Mouse (Mus musculus) myocyte (in vitro differentiated cells): ENCODE measurements around the gene Amh. TPM values are rescaled to one million over a fixed set of nuclear protein-coding genes. Genes with fewer than 3 reads are reported as not detected.

Experiments used
- H3K27me3 ChIP-seq: one replicate; pipeline ENCODE4 v1.6.1; 2011; ENCODE audit not compliant: control insufficient read depth, insufficient read depth, insufficient read length
- H3K36me3 ChIP-seq: one replicate; pipeline ENCODE4 v1.6.1; 2011; ENCODE audit not compliant: control insufficient read depth, insufficient read depth
- H3K4me2 ChIP-seq: one replicate; pipeline ENCODE4 v1.6.1; 2011; ENCODE audit warnings: low read depth, control low read depth
- H3K4me3 ChIP-seq: one replicate; pipeline ENCODE4 v1.5.1; 2011; ENCODE audit warnings: mild to moderate bottlenecking, control low read depth, moderate library complexity
- H3K79me2 ChIP-seq: one replicate; pipeline ENCODE4 v1.6.1; 2011; ENCODE audit not compliant: control insufficient read depth, insufficient read depth
- H3ac ChIP-seq: one replicate; pipeline ENCODE4 v1.6.1; 2011; ENCODE audit not compliant: control insufficient read depth, insufficient read length
- CEBPB ChIP-seq: IDR thresholded peaks from 2 replicates; pipeline ENCODE4 v1.6.1; 2011; ENCODE audit warnings: mild to moderate bottlenecking, moderate library complexity; ENCODE audit not compliant: poor library complexity, insufficient read depth, severe bottlenecking
- E2F4 ChIP-seq: IDR thresholded peaks from one replicate; pipeline ENCODE4 v1.6.1; 2011; ENCODE audit warnings: mild to moderate bottlenecking, control low read depth, moderate library complexity; ENCODE audit not compliant: insufficient read depth
- MAX ChIP-seq: IDR thresholded peaks from one replicate; pipeline ENCODE4 v1.6.1; 2011; ENCODE audit warnings: low read depth, mild to moderate bottlenecking, control low read depth
- MYOD1 ChIP-seq, 3 experiments: IDR thresholded peaks; one replicate each; pipeline ENCODE4 v1.6.1; 2011; ENCODE audit warnings: control low read depth in 2 of 3, low read depth in 2 of 3, mild to moderate bottlenecking in 2 of 3, moderate library complexity in 1 of 3; ENCODE audit not compliant: insufficient read length in 2 of 3, control insufficient read depth in 1 of 3
- MYOG ChIP-seq, 3 experiments: IDR thresholded peaks; one replicate each; pipeline ENCODE4 v1.6.1; 2011; ENCODE audit warnings: control low read depth in 2 of 3, low read depth in 2 of 3, mild to moderate bottlenecking in 2 of 3; ENCODE audit not compliant: insufficient read length in 2 of 3, control insufficient read depth in 1 of 3, insufficient read depth in 1 of 3
- POLR2A ChIP-seq: IDR thresholded peaks from one replicate; pipeline ENCODE4 v1.6.1; 2011; ENCODE audit warnings: low read depth, mild to moderate bottlenecking, control low read depth, moderate library complexity; ENCODE audit not compliant: insufficient read length
- POLR2AphosphoS2 ChIP-seq: IDR thresholded peaks from one replicate; pipeline ENCODE4 v1.6.1; 2011; ENCODE audit warnings: low read depth, control low read depth; ENCODE audit not compliant: insufficient read length
- REST ChIP-seq: IDR thresholded peaks from one replicate; pipeline ENCODE4 v1.6.1; 2011; ENCODE audit warnings: mild to moderate bottlenecking, control low read depth, moderate library complexity; ENCODE audit not compliant: insufficient read depth, insufficient read length
- SRF ChIP-seq: IDR thresholded peaks from one replicate; pipeline ENCODE4 v1.6.1; 2011; ENCODE audit warnings: low read depth; ENCODE audit not compliant: control insufficient read depth, insufficient read length
- TCF12 ChIP-seq: IDR thresholded peaks from one replicate; pipeline ENCODE4 v1.6.1; 2011; ENCODE audit warnings: mild to moderate bottlenecking, control low read depth; ENCODE audit not compliant: poor library complexity, insufficient read depth, severe bottlenecking
- TCF3 ChIP-seq: IDR thresholded peaks from one replicate; pipeline ENCODE4 v1.6.1; 2011; ENCODE audit warnings: low read depth, control low read depth; ENCODE audit not compliant: insufficient read length
- USF1 ChIP-seq: IDR thresholded peaks from one replicate; pipeline ENCODE4 v1.6.1; 2011; ENCODE audit warnings: low read depth, mild to moderate bottlenecking, control low read depth, moderate library complexity
- polyA plus RNA-seq: library from polyadenylated mRNA; unstranded; fragments of >200 nt; fragmentation: generic; extraction: Trizol; gene quantifications from one replicate; pipeline ENCODE4 v1.2.1, GENCODE M21; 2012; ENCODE audit warnings: missing spikeins

Amh gene
- polyA plus RNA-seq, 1 experiment = 0.76 TPM

GRCm38 (mm10) chr10:80774981-80775380 is 30.1 kb upstream of the Amh start:
- no peak overlapping the region for H3ac ChIP-seq
- no peaks in the 10 kb centered on the region for H3K27me3 ChIP-seq
- H3K4me3 ChIP-seq = no peak overlapping the region
- no peak overlapping the region for H3K4me2 ChIP-seq
- TF ChIP-seq MYOG (IDR thresholded peaks at IDR 0.05; ENCODE audit: control insufficient read depth in 1 of 3, insufficient read depth in 1 of 3, insufficient read length in 2 of 3, low read depth in 2 of 3) = no peak
- H3K79me2 ChIP-seq = no peaks in the 10 kb centered on the region
- peaks cover 37% of the 10 kb centered on the region for H3K36me3 ChIP-seq

- H3ac ChIP-seq = no peak overlapping the region
- no peaks in the 10 kb centered on the region for H3K79me2 ChIP-seq
- TF ChIP-seq TCF12 (no peak), SRF (no peak), POLR2A (no peak), REST (no peak), USF1 (no peak), POLR2AphosphoS2 (no peak), CEBPB (no peak), MAX (no peak), MYOD1 (IDR thresholded peaks at IDR 0.05; ENCODE audit: control insufficient read depth in 1 of 3, insufficient read length in 2 of 3, low read depth in 2 of 3) (no peak), E2F4 (no peak), MYOG (IDR thresholded peaks at IDR 0.05; ENCODE audit: control insufficient read depth in 1 of 3, insufficient read depth in 1 of 3, insufficient read length in 2 of 3, low read depth in 2 of 3) (no peak), TCF3 (no peak)
- H3K36me3 ChIP-seq = peaks cover 40% of the 10 kb centered on the region
- H3K27me3 ChIP-seq = no peaks in the 10 kb centered on the region
- H3K4me3 ChIP-seq = no peak overlapping the region
- H3K4me2 ChIP-seq = no peak overlapping the region
Observed at GRCm38 (mm10) chr10:80775731-80776130, 29.3 kb upstream of the Amh start.

GRCm38 (mm10) chr10:80776358-80776869 is 28.6 kb upstream of the Amh start:
- peaks cover 43% of the 10 kb centered on the region for H3K36me3 ChIP-seq
- H3K4me2 ChIP-seq = no peak overlapping the region
- no peak overlapping the region for H3ac ChIP-seq
- no peak overlapping the region for H3K4me3 ChIP-seq
- H3K79me2 ChIP-seq = no peaks in the 10 kb centered on the region
- no peaks in the 10 kb centered on the region for H3K27me3 ChIP-seq
- TF ChIP-seq E2F4 = no peak
- no peak for TF ChIP-seq MYOG (IDR thresholded peaks at IDR 0.05; ENCODE audit: control insufficient read depth in 1 of 3, insufficient read depth in 1 of 3, insufficient read length in 2 of 3, low read depth in 2 of 3)
- no peak for TF ChIP-seq TCF12
- no peak for TF ChIP-seq POLR2A
- TF ChIP-seq MYOD1 (IDR thresholded peaks at IDR 0.05; ENCODE audit: control insufficient read depth in 1 of 3, insufficient read length in 2 of 3, low read depth in 2 of 3) = no peak
- TF ChIP-seq REST = no peak
- TF ChIP-seq USF1 = no peak
- TF ChIP-seq SRF = no peak
- TF ChIP-seq CEBPB = no peak
- TF ChIP-seq POLR2AphosphoS2 = no peak
- TF ChIP-seq TCF3 = no peak
- no peak for TF ChIP-seq MAX

- Histone ChIP-seq H3ac (no peak overlapping the region), H3K4me2 (no peak overlapping the region), H3K79me2 (no peaks in the 10 kb centered on the region), H3K27me3 (no peaks in the 10 kb centered on the region), H3K4me3 (no peak overlapping the region), H3K36me3 (peaks cover 48% of the 10 kb centered on the region)
- TF ChIP-seq MAX (no peak), MYOG (IDR thresholded peaks at IDR 0.05; ENCODE audit: control insufficient read depth in 1 of 3, insufficient read depth in 1 of 3, insufficient read length in 2 of 3, low read depth in 2 of 3) (no peak), SRF (no peak), REST (no peak), TCF3 (no peak), POLR2AphosphoS2 (no peak), E2F4 (no peak), TCF12 (no peak)
Observed at GRCm38 (mm10) chr10:80777123-80777522, 27.9 kb upstream of the Amh start.

- Histone ChIP-seq H3K36me3 (peaks cover 49% of the 10 kb centered on the region), H3K27me3 (no peaks in the 10 kb centered on the region), H3K4me2 (no peak overlapping the region), H3K4me3 (no peak overlapping the region), H3K79me2 (no peaks in the 10 kb centered on the region), H3ac (no peak overlapping the region)
- TF ChIP-seq POLR2AphosphoS2 (no peak), POLR2A (no peak), MYOD1 (IDR thresholded peaks at IDR 0.05; ENCODE audit: control insufficient read depth in 1 of 3, insufficient read length in 2 of 3, low read depth in 2 of 3) (no peak), TCF12 (no peak), E2F4 (no peak), REST (no peak), SRF (no peak), MYOG (IDR thresholded peaks at IDR 0.05; ENCODE audit: control insufficient read depth in 1 of 3, insufficient read depth in 1 of 3, insufficient read length in 2 of 3, low read depth in 2 of 3) (no peak), CEBPB (no peak), TCF3 (no peak), MAX (no peak), USF1 (no peak)
Observed at GRCm38 (mm10) chr10:80779565-80779964, 25.5 kb upstream of the Amh start.
